Mouse (Mus musculus): ENCODE results near the gene Arhgap1. TPM values are rescaled to one million over a fixed set of nuclear protein-coding genes. Genes with fewer than 3 reads are reported as not detected.

The Arhgap1 gene
- total and polyA plus RNA-seq, 3 experiments, result 64.4 to 65.8 (median 65.4) TPM

- no peak for DNase-seq
Observed at GRCm38 (mm10) chr2:91646733-91647132, 2.9 kb upstream of the Arhgap1 start.

- DNase-seq, result no peak
Observed at GRCm38 (mm10) chr2:91649152-91649551, 508 bp upstream of the Arhgap1 start.

GRCm38 (mm10) chr2:91650360-91650995 lies 818 bp downstream of the Arhgap1 start:
- DNase-seq, result no peak

GRCm38 (mm10) chr2:91651458-91652258 lies 2.0 kb downstream of the Arhgap1 start:
- DNase-seq, result no peak

GRCm38 (mm10) chr2:91652863-91653262 lies 3.2 kb downstream of the Arhgap1 start:
- DNase-seq, result no peak

- no peak for DNase-seq
Observed at GRCm38 (mm10) chr2:91655388-91655787, 5.7 kb downstream of the Arhgap1 start.

- DNase-seq, result no peak
Observed at GRCm38 (mm10) chr2:91655827-91656226, 6.2 kb downstream of the Arhgap1 start.

- DNase-seq, result no peak
Observed at GRCm38 (mm10) chr2:91656774-91657173, 7.1 kb downstream of the Arhgap1 start.

- no peak for DNase-seq
Observed at GRCm38 (mm10) chr2:91659657-91660056, 10.0 kb downstream of the Arhgap1 start.

- no peak for DNase-seq
Observed at GRCm38 (mm10) chr2:91660981-91661380, 11.3 kb downstream of the Arhgap1 start.

GRCm38 (mm10) chr2:91664780-91665179 lies 15.1 kb downstream of the Arhgap1 start:
- no peak for DNase-seq

- DNase-seq, result no peak
Observed at GRCm38 (mm10) chr2:91666386-91666910, 16.8 kb downstream of the Arhgap1 start.

GRCm38 (mm10) chr2:91667747-91668146 lies 18.1 kb downstream of the Arhgap1 start:
- DNase-seq, result no peak

GRCm38 (mm10) chr2:91669326-91669725 lies 19.7 kb downstream of the Arhgap1 start:
- peak; percentile 59 for DNase-seq

- no peak for DNase-seq
Observed at GRCm38 (mm10) chr2:91670038-91670437, 20.4 kb downstream of the Arhgap1 start.

GRCm38 (mm10) chr2:91673587-91673986 lies 23.9 kb downstream of the Arhgap1 start:
- DNase-seq, result no peak

GRCm38 (mm10) chr2:91674895-91675294 lies 25.2 kb downstream of the Arhgap1 start:
- DNase-seq, result no peak

- DNase-seq, result no peak
Observed at GRCm38 (mm10) chr2:91676420-91676819, 26.8 kb downstream of the Arhgap1 start.

- DNase-seq, result no peak
Observed at GRCm38 (mm10) chr2:91676961-91677360, 27.3 kb downstream of the Arhgap1 start.

- peak; percentile 29 for DNase-seq
Observed at GRCm38 (mm10) chr2:91682850-91683249, 33.2 kb downstream of the Arhgap1 start.

- DNase-seq, result no peak
Observed at GRCm38 (mm10) chr2:91683919-91684318, 34.3 kb downstream of the Arhgap1 start.

GRCm38 (mm10) chr2:91689452-91689851 lies 39.8 kb downstream of the Arhgap1 start:
- peak; percentile 93 for DNase-seq

All from adrenal gland, adult 2 months (tissue).